Mouse (Mus musculus) olfactory bulb, adult 2 months (tissue): ENCODE measurements around the gene Slc25a16.

ENCODE experiments used
- CTCF ChIP-seq: fragments of 200-500 bp; IDR thresholded peaks from 2 replicates; pipeline ENCODE4 v1.5.1; 2012; ENCODE audit warnings: low read depth, mild to moderate bottlenecking, low read length, moderate library complexity; ENCODE audit not compliant: insufficient read depth
- POLR2A ChIP-seq: fragments of 200-500 bp; IDR thresholded peaks from 2 replicates; pipeline ENCODE4 v1.6.1; 2012; ENCODE audit warnings: mild to moderate bottlenecking, low read depth, low read length, moderate library complexity; ENCODE audit not compliant: insufficient read depth

DNA sequence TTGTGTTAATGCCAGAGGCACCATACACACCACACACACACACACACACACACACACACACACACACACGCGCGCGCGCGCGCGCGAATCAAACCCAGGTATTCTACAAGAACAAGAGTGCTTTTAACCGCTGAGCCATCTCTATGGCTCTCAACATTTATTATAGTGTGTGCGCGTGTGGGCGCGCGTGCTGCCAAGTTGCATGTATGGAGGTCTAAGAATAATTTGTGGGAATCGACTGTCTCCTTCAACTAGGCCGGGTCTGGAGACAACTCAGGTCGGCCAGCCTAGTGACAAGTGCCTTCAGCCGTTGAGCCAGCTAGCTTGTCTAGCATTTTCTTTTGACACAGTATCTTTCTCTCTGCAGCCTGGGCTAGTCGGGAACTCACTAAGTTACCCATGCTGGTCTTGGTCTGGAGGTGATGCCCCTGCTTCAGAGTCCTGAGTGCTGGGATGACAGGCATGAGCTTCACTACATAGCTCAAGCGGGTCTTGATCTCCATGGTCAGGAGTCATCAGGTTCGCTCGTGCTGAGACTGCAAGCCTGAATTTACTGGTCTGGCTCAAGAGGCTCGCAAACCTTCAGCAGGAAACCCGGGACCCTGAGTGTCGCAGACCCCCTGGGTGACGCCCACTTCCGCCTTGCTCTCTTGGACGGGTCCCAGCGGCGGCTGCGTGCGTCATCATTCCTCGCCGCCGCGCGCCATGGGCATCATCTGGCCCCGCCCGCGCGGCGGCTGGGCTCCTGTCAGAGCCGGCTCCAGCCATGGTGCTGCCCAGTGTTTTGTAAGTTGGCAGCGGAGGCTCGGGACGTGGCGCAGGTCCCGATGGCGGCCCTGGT, at the start of gene Slc25a16:
- TF ChIP-seq CTCF (no peak), POLR2A (peak; percentile 92)
